Mouse (Mus musculus) kidney, adult 8-10 months (tissue): ENCODE measurements around the gene Sh3gl1.
"Not testable (repeated sequence)": the region's sequence is repeated elsewhere in the genome, so short reads cannot be mapped to it uniquely, and the experiment has no call there.

Source experiments
- DNase-seq, 2 experiments: peaks; one replicate each; pipeline ENCODE4 v3.0.0; 2022

Sh3gl1 gene

GRCm38 (mm10) chr17:56036176-56036900, at the start of gene Sh3gl1:
Sh3gl1 (minus strand) TSS chr17:56036635.
- peak; percentile 98 to 99 for DNase-seq

DNA sequence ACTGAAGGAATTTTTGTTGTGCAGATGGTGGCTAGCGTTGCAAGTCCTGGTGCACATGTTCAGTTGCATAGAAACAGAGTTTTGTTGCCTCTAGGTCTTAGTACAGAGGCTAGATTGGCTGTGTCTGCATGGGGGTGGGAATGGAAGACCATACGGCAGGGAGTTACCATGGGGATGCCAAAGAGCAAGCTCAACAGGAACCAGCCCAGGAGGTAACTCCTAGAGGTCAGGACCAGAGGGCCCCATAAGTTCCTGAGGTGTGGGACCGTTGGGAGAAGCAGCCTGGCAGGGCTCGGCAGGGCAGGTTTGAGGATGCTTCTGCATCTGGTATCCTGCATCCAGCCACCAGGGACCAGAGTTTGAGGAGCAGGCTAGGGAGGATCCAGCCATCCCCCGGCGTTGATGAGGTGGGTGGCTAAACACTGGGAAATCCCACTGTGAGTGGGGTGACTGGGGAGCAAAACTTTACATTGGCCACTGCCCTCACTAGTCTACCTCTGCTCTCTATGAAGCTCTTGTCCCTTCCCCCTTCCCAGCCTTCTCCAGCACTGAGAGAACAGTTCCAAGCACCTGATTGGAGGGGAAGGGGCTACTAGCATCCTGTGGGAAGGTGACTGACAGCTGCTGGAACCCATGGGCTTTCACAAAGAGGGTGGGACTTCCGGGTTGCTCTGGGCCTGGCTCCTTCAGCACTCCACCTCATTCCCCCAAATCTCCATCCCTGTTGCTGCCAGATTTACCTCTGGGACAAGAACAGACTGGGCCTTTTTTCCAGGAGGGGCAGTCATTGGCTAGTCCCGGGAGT, 44.5 kb upstream of the Sh3gl1 start:
- no peak for DNase-seq

DNA sequence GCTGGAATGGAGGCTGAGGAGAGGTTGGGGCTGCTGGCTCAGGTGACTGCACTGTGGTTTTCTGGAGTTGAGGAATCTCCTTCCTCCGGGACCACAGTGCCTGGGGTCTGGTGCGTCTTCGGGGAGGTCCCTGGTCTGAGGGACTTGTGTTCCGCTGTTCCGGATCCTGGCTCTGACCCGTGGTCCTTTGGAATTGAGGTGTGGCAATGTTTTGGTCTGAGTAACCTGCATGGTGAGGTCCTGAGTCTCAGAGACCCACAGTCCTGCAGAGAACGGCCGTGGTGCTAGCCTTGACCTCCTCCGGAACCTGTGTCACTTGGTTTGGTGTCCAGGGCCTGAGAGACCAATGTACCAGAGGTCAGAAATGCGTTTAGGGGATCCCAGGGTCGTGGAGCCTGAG, 43.5 kb upstream of the Sh3gl1 start:
- DNase-seq, result peak; percentile 23 to 30

DNA sequence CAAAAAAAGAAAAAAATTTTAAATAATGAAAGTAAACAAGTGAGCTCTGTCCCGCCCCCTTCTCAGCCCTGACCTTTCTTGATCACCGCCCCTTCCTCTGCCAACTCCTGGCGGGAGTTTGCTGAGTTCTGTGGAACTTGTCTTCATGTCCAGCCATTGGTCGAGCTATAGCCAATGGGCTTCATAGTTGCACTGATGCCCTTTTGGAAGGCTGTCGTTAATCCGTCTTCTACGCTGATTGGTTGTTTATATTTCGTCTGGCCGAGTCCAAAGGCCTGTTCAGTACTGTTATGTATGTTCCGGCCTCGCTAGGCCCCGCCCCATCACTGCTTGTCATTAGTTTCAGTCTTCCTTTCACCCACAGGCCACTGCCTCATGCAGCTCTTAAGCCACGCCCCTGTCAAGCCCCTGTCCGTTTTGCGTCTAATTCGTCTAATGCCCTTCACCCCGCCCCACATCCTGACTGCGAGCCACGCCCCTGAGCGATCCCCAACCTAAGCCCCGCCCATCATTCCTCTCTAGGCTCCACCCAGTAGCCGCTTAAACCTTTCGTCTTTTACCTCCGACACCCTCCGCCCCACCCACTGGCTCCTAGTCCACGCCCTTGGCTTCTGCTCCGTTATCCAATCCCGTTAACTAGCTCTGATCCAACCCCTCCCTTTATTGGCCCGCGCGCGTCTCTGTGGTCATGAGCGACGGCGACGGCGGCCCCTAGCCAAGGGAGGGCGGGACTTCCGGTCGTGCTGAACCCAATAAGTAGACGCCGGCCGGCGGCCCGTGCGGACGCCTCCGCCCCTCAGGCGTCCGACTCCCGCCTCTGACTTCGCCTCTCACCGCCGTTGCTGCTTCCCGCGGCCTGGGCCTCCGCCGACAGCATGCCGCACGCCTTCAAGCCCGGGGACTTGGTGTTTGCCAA, 42.7 kb upstream of the Sh3gl1 start, which contains the start of gene Hdgfl2:
Gene Hdgfl2, plus strand, starts transcription at position 755 of the 916 bp plus-strand sequence.
- DNase-seq, result peak; percentile 100

GRCm38 (mm10) chr17:56078361-56078760, 41.9 kb upstream of the Sh3gl1 start:
- peak; percentile 23 to 52 for DNase-seq

- DNase-seq, result no peak
Observed at GRCm38 (mm10) chr17:56077523-56077922, 41.1 kb upstream of the Sh3gl1 start.

DNA sequence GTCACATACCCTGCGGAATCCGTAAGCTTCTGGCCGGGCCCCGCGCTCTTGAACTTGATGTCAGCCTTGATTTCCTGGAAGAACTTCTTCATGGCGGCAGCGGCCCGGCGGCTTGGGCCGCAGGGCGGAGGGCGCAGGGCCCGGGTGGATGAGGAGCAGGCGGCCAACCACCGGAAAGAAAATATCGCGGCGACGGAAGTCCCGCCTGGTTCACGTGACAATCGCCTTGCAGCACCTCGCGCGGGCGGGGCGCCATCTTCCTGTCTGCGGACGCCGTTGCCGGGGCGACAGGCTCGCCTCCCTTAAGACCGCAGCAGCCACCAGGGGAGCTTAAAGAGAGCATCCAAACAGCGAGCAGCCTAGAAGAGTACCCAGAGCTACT, 38.4 kb upstream of the Sh3gl1 start, which contains the start of gene Ubxn6:
Gene Ubxn6, minus strand, starts transcription at position 202 of the 382 bp plus-strand sequence.
- DNase-seq, result peak; percentile 96 to 97

GRCm38 (mm10) chr17:56074097-56074826, 37.8 kb upstream of the Sh3gl1 start:
- DNase-seq, result peak; percentile 85 to 91

- no peak for DNase-seq
Observed at GRCm38 (mm10) chr17:56072243-56072642, 35.8 kb upstream of the Sh3gl1 start.

DNA sequence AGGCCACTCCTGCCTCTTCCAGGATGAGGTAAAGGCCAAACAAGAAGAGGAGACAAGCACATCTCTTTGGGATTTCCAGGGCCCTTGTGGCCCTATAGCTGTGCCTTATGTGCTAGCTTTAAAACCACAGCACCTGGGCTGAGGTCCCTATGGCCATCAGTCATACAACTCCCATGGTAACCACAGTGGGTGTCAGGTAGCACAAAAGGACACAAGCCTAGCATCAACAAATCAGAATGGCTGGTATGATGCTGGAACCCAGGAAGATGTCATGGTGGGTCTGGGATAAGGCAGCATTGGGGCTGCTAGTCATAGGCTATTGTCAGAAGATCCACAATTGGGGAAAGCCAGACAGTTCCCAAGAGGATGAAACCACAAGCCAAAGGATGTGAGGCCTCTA, 34.7 kb upstream of the Sh3gl1 start:
- DNase-seq, result no peak

- DNase-seq, result no peak
Observed at GRCm38 (mm10) chr17:56069066-56069465, 32.6 kb upstream of the Sh3gl1 start.

- DNase-seq, result no peak
Observed at GRCm38 (mm10) chr17:56066451-56066850, 30.0 kb upstream of the Sh3gl1 start.

DNA sequence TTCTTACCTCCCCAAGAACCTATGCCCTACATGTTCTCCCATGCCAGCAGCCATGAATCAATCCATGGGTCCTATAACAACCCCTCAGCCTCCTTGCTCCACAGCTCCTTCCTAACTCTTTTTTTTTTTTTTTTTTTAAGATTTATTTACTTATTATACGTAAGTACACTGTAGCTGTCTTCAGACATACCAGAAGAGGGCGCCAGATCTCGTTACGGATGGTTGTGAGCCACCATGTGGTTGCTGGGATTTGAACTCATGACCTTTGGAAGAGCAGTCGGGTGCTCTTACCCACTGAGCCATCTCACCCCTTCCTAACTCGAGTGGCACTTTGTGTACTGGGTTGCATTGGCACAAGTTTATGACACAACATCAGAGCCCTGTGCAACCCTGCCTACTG, 29.3 kb upstream of the Sh3gl1 start:
- not testable (repeated sequence) for DNase-seq

DNA sequence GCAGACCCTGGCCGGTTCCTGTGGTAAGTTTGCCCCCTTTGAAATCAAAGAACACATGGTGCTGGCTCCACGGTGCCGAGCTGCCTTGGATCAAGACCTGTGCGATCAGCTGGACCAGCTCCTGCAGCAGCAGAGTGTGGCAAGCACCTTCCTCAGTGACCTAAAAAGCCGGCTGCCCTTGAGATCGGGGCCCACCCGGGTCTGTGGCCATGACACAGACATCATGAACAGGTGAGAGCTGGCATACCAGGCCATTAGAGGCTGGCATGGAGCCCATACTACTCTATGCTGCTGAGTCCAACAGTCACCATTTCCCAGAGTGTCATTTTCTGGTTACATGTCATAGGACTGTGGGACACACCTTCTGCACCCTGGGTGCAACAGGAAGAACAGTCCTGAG, 25.6 kb upstream of the Sh3gl1 start:
- no peak for DNase-seq

DNA sequence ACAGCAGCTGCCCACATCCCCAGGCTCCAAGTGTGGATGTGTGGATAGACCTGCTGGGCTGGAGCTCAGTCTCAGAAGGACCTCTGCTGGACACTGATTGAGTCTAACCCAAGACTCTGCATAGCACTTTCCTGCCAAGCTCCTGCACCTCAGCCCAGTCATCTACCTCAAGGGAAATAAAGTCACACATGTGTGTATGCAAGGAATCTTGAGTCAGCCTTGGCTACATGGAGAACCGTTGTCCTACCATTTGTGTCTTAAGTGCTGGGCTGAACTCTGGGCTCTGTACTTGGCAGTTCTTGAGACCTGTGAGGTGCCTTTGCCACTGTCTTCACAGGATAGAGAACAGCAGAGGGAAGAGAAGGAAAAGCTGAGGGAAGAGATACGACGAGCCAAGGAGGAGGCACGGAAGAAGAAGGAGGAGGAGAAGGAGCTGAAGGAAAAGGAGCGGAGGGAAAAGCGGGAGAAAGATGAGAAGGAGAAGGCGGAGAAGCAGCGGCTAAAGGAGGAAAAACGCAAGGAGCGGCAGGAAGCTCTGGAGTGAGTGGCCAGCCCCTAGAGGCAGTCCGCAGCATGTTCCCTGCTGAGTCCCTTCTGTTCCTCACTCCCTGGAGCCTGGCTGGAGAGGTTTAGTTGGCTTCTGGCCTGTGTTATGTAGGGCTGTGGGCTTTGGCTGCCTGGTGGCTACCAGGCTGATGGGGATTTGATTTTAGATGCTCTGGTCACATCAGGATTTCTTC, 21.1 kb upstream of the Sh3gl1 start:
- no peak for DNase-seq

GRCm38 (mm10) chr17:56055945-56056678, 19.7 kb upstream of the Sh3gl1 start:
- no peak for DNase-seq

DNA sequence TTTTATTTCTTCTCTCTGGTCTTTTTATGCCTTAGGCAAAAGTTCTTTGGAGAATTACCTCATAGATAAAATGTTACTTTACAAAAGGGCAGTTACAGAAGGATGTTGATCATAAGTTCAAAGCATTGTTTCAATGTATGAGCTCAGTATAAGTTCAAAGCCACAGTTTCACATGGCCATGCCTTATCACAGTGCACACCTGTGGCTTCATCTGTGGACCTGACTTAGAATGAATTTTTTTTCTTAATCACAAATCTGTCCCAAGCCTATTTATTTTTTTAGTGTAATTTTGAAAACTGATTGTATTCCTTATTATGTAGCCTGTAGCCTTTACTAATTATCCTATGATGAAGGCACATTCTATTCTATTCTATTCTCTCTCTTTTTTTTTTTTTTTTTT, 18.5 kb upstream of the Sh3gl1 start:
- DNase-seq, result no peak

DNA sequence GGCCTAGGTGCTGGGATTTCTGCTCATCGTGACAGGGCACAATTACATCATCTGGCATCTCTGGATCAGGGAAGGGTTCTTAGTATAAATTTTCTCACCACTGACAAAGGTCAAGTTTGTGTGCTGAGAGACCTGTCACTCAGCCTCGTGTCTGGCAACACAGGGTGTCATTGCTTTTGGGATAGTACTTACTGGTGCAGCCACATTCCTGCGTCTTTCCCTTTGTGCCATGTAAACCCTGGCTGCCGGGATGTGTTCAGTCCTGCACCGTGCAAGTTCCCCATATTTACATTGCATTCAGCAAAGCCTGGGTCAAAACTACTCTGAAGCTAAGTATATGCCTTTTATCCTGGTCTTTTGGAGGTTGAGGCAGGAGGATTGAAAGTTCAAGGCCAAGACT, 14.9 kb upstream of the Sh3gl1 start:
- no peak for DNase-seq

GRCm38 (mm10) chr17:56040857-56041163, 4.4 kb upstream of the Sh3gl1 start:
- no peak for DNase-seq

- peak; percentile 97 to 99 for DNase-seq
Observed at GRCm38 (mm10) chr17:56040030-56040856, 3.8 kb upstream of the Sh3gl1 start, which contains the start of gene Chaf1a. Chaf1a (plus strand) TSS chr17:56040439.
